Mouse (Mus musculus): ENCODE results near the gene Trp53tg5.
A peak's percentile ranks its signal among the peaks of the same experiment; 100 is the strongest.

The Trp53tg5 gene

GRCm38 (mm10) chr2:164473624-164474023 is at the start of gene Trp53tg5:
Gene Trp53tg5, minus strand, starts transcription at chr2:164473724.
- no peak for DNase-seq (ENCODE audit: inconsistent age in 2 of 2, low spot score in 1 of 2)

- DNase-seq (ENCODE audit: inconsistent age in 2 of 2, low spot score in 1 of 2): no peak
These were observed 48.8 kb upstream of the Trp53tg5 start for GRCm38 (mm10) chr2:164522280-164522679.

- no peak for DNase-seq (ENCODE audit: inconsistent age in 2 of 2, low spot score in 1 of 2)
These were observed 48.3 kb upstream of the Trp53tg5 start for GRCm38 (mm10) chr2:164521841-164522240.

- DNase-seq (ENCODE audit: inconsistent age in 2 of 2, low spot score in 1 of 2): peak; percentile 53 to 85
These were observed 47.3 kb upstream of the Trp53tg5 start for GRCm38 (mm10) chr2:164520782-164521181.

- DNase-seq (ENCODE audit: inconsistent age in 2 of 2, low spot score in 1 of 2): no peak
These were observed 45.6 kb upstream of the Trp53tg5 start for GRCm38 (mm10) chr2:164519171-164519526.

- no peak for DNase-seq (ENCODE audit: inconsistent age in 2 of 2, low spot score in 1 of 2)
These were observed 45.0 kb upstream of the Trp53tg5 start for GRCm38 (mm10) chr2:164518266-164519170.

- DNase-seq (ENCODE audit: inconsistent age in 2 of 2, low spot score in 1 of 2): peak; percentile 61 to 89
These were observed 44.1 kb upstream of the Trp53tg5 start for GRCm38 (mm10) chr2:164517485-164518221.

GRCm38 (mm10) chr2:164516592-164516991 is 43.1 kb upstream of the Trp53tg5 start:
- no peak for DNase-seq (ENCODE audit: inconsistent age in 2 of 2, low spot score in 1 of 2)

GRCm38 (mm10) chr2:164515897-164516296 is 42.4 kb upstream of the Trp53tg5 start:
- DNase-seq (ENCODE audit: inconsistent age in 2 of 2, low spot score in 1 of 2): no peak

GRCm38 (mm10) chr2:164514916-164515315 is 41.4 kb upstream of the Trp53tg5 start:
- DNase-seq (ENCODE audit: inconsistent age in 2 of 2, low spot score in 1 of 2): no peak

- peak; percentile 65 to 83 for DNase-seq (ENCODE audit: inconsistent age in 2 of 2, low spot score in 1 of 2)
These were observed 39.9 kb upstream of the Trp53tg5 start for GRCm38 (mm10) chr2:164513389-164513788.

- DNase-seq (ENCODE audit: inconsistent age in 2 of 2, low spot score in 1 of 2): no peak
These were observed 38.8 kb upstream of the Trp53tg5 start for GRCm38 (mm10) chr2:164512121-164512909.

- no peak for DNase-seq (ENCODE audit: inconsistent age in 2 of 2, low spot score in 1 of 2)
These were observed 37.2 kb upstream of the Trp53tg5 start for GRCm38 (mm10) chr2:164510621-164511190.

- no peak for DNase-seq (ENCODE audit: inconsistent age in 2 of 2, low spot score in 1 of 2)
These were observed 34.3 kb upstream of the Trp53tg5 start for GRCm38 (mm10) chr2:164507811-164508210.

GRCm38 (mm10) chr2:164505619-164506347 is 32.3 kb upstream of the Trp53tg5 start:
- DNase-seq (ENCODE audit: inconsistent age in 2 of 2, low spot score in 1 of 2): peak in 1 of 2 experiments; percentile 62

- no peak for DNase-seq (ENCODE audit: inconsistent age in 2 of 2, low spot score in 1 of 2)
These were observed 31.4 kb upstream of the Trp53tg5 start for GRCm38 (mm10) chr2:164504919-164505318.

- peak; percentile 80 to 91 for DNase-seq (ENCODE audit: inconsistent age in 2 of 2, low spot score in 1 of 2)
These were observed 27.0 kb upstream of the Trp53tg5 start for GRCm38 (mm10) chr2:164500511-164500910.

- no peak for DNase-seq (ENCODE audit: inconsistent age in 2 of 2, low spot score in 1 of 2)
These were observed 25.8 kb upstream of the Trp53tg5 start for GRCm38 (mm10) chr2:164499317-164499716.

- DNase-seq (ENCODE audit: inconsistent age in 2 of 2, low spot score in 1 of 2): no peak
These were observed 24.3 kb upstream of the Trp53tg5 start for GRCm38 (mm10) chr2:164497691-164498268.
